ENCODE assay signal across 8 mouse cellular contexts in genomic region chr7:97737638-97738456, GRCm38 (mm10). TPM values are rescaled to one million over a fixed set of nuclear protein-coding genes. Genes with fewer than 3 reads are reported as not detected.
DNase-seq lines count a peak whose midpoint lies in the region; ATAC-seq and TF ChIP-seq lines count a peak whose summit lies in the region.

TSS of gene Aqp11 (minus strand) at chr7:97738289.

- H3K27me3 ChIP-seq in C2C12 (ENCODE audit: control insufficient read depth, insufficient read depth, insufficient read length) = no peaks in the 10 kb centered on the region
- peaks cover 3% of the 10 kb centered on the region for H3K27me3 ChIP-seq in heart, embryonic 10.5 days (ENCODE audit: insufficient read depth, poor library complexity, severe bottlenecking)
- no peaks in the 10 kb centered on the region for H3K27me3 ChIP-seq in kidney, embryonic 14.5 days (ENCODE audit: control insufficient read depth, insufficient read depth, low read length)
- H3K27me3 ChIP-seq in liver, adult 2 months (ENCODE audit: control insufficient read depth, insufficient read depth, low read length) = no peaks in the 10 kb centered on the region
- H3K27me3 ChIP-seq in myocyte (ENCODE audit: control insufficient read depth, insufficient read depth, insufficient read length) = no peaks in the 10 kb centered on the region

- peak; percentile 95 for ATAC-seq in kidney, embryonic 14.5 days (ENCODE audit: low FRiP score, low TSS enrichment)

- H3ac ChIP-seq in C2C12 (ENCODE audit: control insufficient read depth, insufficient read length, low read depth) = peak within 1 kb of the TSS; percentile 53
- peak within 1 kb of the TSS; percentile 40 for H3ac ChIP-seq in myocyte (ENCODE audit: control insufficient read depth, insufficient read length)

- DNase-seq in brain, adult 2 months (ENCODE audit: low read depth, low spot score) = peak; percentile 84
- peak; percentile 96 for DNase-seq in heart, embryonic 10.5 days (ENCODE audit: low spot score)
- peak; percentile 79 for DNase-seq in liver, adult 2 months (ENCODE audit: extremely low read depth, low read depth, low spot score)
- peak; percentile 84 to 90 for DNase-seq in spleen, postnatal 4 days (ENCODE audit: low spot score in 2 of 2)

- no peaks in the 10 kb centered on the region for H3K79me2 ChIP-seq in C2C12 (ENCODE audit: control insufficient read depth, insufficient read depth)
- H3K79me2 ChIP-seq in liver, adult 2 months (ENCODE audit: control insufficient read depth, insufficient read depth, low read length) = peaks cover 4% of the 10 kb centered on the region; the same call in 1 of the 2 replicates
- no peaks in the 10 kb centered on the region for H3K79me2 ChIP-seq in myocyte (ENCODE audit: control insufficient read depth, insufficient read depth)

- H3K4me1 ChIP-seq in embryonic fibroblast, embryonic 13.5 days (ENCODE audit: control insufficient read depth, insufficient read depth, low read length) = no peaks in the 10 kb centered on the region
- peaks cover 13% of the 10 kb centered on the region for H3K4me1 ChIP-seq in heart, embryonic 10.5 days
- peaks cover 4% of the 10 kb centered on the region for H3K4me1 ChIP-seq in kidney, embryonic 14.5 days (ENCODE audit: control insufficient read depth, insufficient read depth, low read length)
- peaks cover 6% of the 10 kb centered on the region for H3K4me1 ChIP-seq in liver, adult 2 months (ENCODE audit: control insufficient read depth, insufficient read depth, low read length)

- TF ChIP-seq CTCF in C2C12 (IDR thresholded peaks at IDR 0.05; ENCODE audit: control insufficient read depth, insufficient read depth, insufficient read length) = no peak
- no peak for TF ChIP-seq CTCF in embryonic fibroblast, embryonic 13.5 days (IDR thresholded peaks at IDR 0.05; ENCODE audit: borderline replicate concordance, insufficient read depth, low read length)
- TF ChIP-seq CTCF in liver, adult 2 months (IDR thresholded peaks at IDR 0.05; ENCODE audit: low read depth, low read length) = no peak

- peak; percentile 37 for TF ChIP-seq POLR2A in embryonic fibroblast, embryonic 13.5 days (IDR thresholded peaks at IDR 0.05; ENCODE audit: low read depth, low read length)
- TF ChIP-seq POLR2A in liver, adult 2 months (IDR thresholded peaks at IDR 0.05; ENCODE audit: extremely low read depth, insufficient read depth, low read length) = peak; percentile 89
- peak; percentile 55 for TF ChIP-seq POLR2A in myocyte (IDR thresholded peaks at IDR 0.05; ENCODE audit: insufficient read length, low read depth)

- H3K4me3 ChIP-seq in C2C12 (ENCODE audit: insufficient read depth, poor library complexity, severe bottlenecking) = peak within 1 kb of the TSS; percentile 29
- H3K4me3 ChIP-seq in embryonic fibroblast, embryonic 13.5 days (ENCODE audit: insufficient read depth, low read length) = peak within 1 kb of the TSS; percentile 46
- peak within 1 kb of the TSS; percentile 67 for H3K4me3 ChIP-seq in heart, embryonic 10.5 days
- peak within 1 kb of the TSS; percentile 63 for H3K4me3 ChIP-seq in kidney, embryonic 14.5 days (ENCODE audit: low read length)
- H3K4me3 ChIP-seq in liver, adult 2 months (ENCODE audit: insufficient read depth, low read depth, low read length) = peak within 1 kb of the TSS; percentile 72
- peak within 1 kb of the TSS; percentile 28 for H3K4me3 ChIP-seq in myocyte

- no peaks in the 10 kb centered on the region for H3K79me3 ChIP-seq in C2C12 (ENCODE audit: low read depth)

- H3K9me3 ChIP-seq in heart, embryonic 10.5 days = no peaks in the 10 kb centered on the region
- no peaks in the 10 kb centered on the region for H3K9me3 ChIP-seq in kidney, embryonic 14.5 days (ENCODE audit: control insufficient read depth, low read length)

- WGBS in heart, embryonic 10.5 days = under 1% methylated on average over 53 of the region's 64 CpGs
- under 1% methylated on average over 55 of the region's 64 CpGs for WGBS in kidney, embryonic 14.5 days
- WGBS in liver, adult 2 months = under 1% methylated on average over 60 of the region's 64 CpGs

- peak within 1 kb of the TSS; percentile 91 for H3K4me2 ChIP-seq in kidney, embryonic 14.5 days (replicated peaks; ENCODE audit: low read depth, low read length)
- peak within 1 kb of the TSS; percentile 95 for H3K4me2 ChIP-seq in myocyte (ENCODE audit: low read depth)

- peak within 1 kb of the TSS; percentile 64 for H3K9ac ChIP-seq in kidney, embryonic 14.5 days (ENCODE audit: low read depth, low read length)
- peak within 1 kb of the TSS; percentile 85 for H3K9ac ChIP-seq in liver, adult 2 months (ENCODE audit: low read depth, low read length)

- H3K36me3 ChIP-seq in C2C12 (ENCODE audit: control insufficient read depth, insufficient read depth) (no peaks in the 10 kb centered on the region), myocyte (ENCODE audit: control insufficient read depth, insufficient read depth) (no peaks in the 10 kb centered on the region)
- no peaks in the 10 kb centered on the region for H3K36me3 ChIP-seq in heart, embryonic 10.5 days
- H3K36me3 ChIP-seq in kidney, embryonic 14.5 days (ENCODE audit: control insufficient read depth, insufficient read depth, low read length) = no peaks in the 10 kb centered on the region
- H3K36me3 ChIP-seq in liver, adult 2 months (ENCODE audit: control insufficient read depth, insufficient read depth, low read length) = no peaks in the 10 kb centered on the region

- H3K27ac ChIP-seq in embryonic fibroblast, embryonic 13.5 days (ENCODE audit: insufficient read depth, low read length) = no peak within 1 kb of the TSS
- H3K27ac ChIP-seq in heart, embryonic 10.5 days = peak within 1 kb of the TSS; percentile 91
- no peak within 1 kb of the TSS for H3K27ac ChIP-seq in kidney, embryonic 14.5 days (ENCODE audit: low read depth, low read length)
- peak within 1 kb of the TSS; percentile 76 for H3K27ac ChIP-seq in liver, adult 2 months (replicated peaks; ENCODE audit: insufficient read depth, low read depth, low read length)

TF ChIP-seq in C2C12, 6 proteins besides CTCF, POLR2A, EP300 and RAD21:
- TF ChIP-seq FOSL1 (IDR thresholded peaks at IDR 0.05; ENCODE audit: insufficient read depth, low read length, poor library complexity, severe bottlenecking) (no peak), MAX (IDR thresholded peaks at IDR 0.05) (no peak), MYOD1 (IDR thresholded peaks at IDR 0.05; ENCODE audit: control insufficient read depth, insufficient read length, low read depth) (no peak), MYOG (IDR thresholded peaks at IDR 0.05; ENCODE audit: control insufficient read depth, extremely low read depth, insufficient read length) (no peak), CEBPB (IDR thresholded peaks at IDR 0.05; ENCODE audit: low read depth) (no peak), USF1 (IDR thresholded peaks at IDR 0.05; ENCODE audit: low read depth) (no peak)

TF ChIP-seq in myocyte, 11 proteins besides CTCF, POLR2A, EP300 and RAD21:
- TF ChIP-seq POLR2AphosphoS2 (IDR thresholded peaks at IDR 0.05; ENCODE audit: insufficient read length, low read depth) (no peak), TCF3 (IDR thresholded peaks at IDR 0.05; ENCODE audit: insufficient read length, low read depth) (no peak), MAX (IDR thresholded peaks at IDR 0.05; ENCODE audit: low read depth) (no peak), USF1 (IDR thresholded peaks at IDR 0.05; ENCODE audit: low read depth) (no peak)

RNA-seq across cellular contexts. Expression of gene Aqp11, which starts in this region (rescaled TPM):
- polyA plus RNA-seq in C2C12 (2012; fragmentation: generic; extraction: Trizol) = 0.55 TPM
- 0.95 and 2.1 TPM in 2 replicates for polyA plus RNA-seq in embryonic fibroblast, embryonic 13.5 days (2011; ENCODE audit: insufficient read length, low read depth, missing spikeins)
- 2.4 and 5.2 TPM in 2 replicates for polyA plus RNA-seq in heart, embryonic 10.5 days (2016; fragmentation: Nextera tagmentation; extraction: Ambion mirVana)
- polyA plus RNA-seq in kidney, embryonic 14.5 days (2014; fragmentation: Nextera tagmentation; extraction: Ambion mirVana) = 12.3 and 12.6 TPM in 2 replicates
- total RNA-seq in liver, adult 2 months (2014; rRNA removed) = 17.1 and 22.2 TPM in 2 replicates
- 36.8 and 40.2 TPM in 2 replicates for polyA plus RNA-seq in liver, adult 2 months (2012; rRNA removed)
- 0.56 TPM for polyA plus RNA-seq in myocyte (2012; fragmentation: generic; extraction: Trizol)

Comparison
In these comparisons a context has a peak if more than half of its experiments do, and no peak if none do; other contexts are left out.
1. H3K27ac ChIP-seq: peak in heart, embryonic 10.5 days (single experiment) and liver, adult 2 months (single experiment); none in embryonic fibroblast, embryonic 13.5 days (single experiment) and kidney, embryonic 14.5 days (single experiment).
2. POLR2A ChIP-seq: peak in every context shown above with its lines; median percentile 89 in liver, adult 2 months; 55 in myocyte; 37 in embryonic fibroblast, embryonic 13.5 days.
3. Peak in every context shown above with its lines, with median percentiles within 50 percentile points of each other: H3K4me3 ChIP-seq and DNase-seq.